Mouse (Mus musculus): ENCODE data around the gene Dapk1. TPM values are rescaled to one million over a fixed set of nuclear protein-coding genes. Genes with fewer than 3 reads are reported as not detected.
A peak's percentile ranks its signal among the peaks of the same experiment; 100 is the strongest.

The Dapk1 gene
- polyA plus RNA-seq, 1 experiment from 2014 or later, result 38.4 TPM

DNA sequence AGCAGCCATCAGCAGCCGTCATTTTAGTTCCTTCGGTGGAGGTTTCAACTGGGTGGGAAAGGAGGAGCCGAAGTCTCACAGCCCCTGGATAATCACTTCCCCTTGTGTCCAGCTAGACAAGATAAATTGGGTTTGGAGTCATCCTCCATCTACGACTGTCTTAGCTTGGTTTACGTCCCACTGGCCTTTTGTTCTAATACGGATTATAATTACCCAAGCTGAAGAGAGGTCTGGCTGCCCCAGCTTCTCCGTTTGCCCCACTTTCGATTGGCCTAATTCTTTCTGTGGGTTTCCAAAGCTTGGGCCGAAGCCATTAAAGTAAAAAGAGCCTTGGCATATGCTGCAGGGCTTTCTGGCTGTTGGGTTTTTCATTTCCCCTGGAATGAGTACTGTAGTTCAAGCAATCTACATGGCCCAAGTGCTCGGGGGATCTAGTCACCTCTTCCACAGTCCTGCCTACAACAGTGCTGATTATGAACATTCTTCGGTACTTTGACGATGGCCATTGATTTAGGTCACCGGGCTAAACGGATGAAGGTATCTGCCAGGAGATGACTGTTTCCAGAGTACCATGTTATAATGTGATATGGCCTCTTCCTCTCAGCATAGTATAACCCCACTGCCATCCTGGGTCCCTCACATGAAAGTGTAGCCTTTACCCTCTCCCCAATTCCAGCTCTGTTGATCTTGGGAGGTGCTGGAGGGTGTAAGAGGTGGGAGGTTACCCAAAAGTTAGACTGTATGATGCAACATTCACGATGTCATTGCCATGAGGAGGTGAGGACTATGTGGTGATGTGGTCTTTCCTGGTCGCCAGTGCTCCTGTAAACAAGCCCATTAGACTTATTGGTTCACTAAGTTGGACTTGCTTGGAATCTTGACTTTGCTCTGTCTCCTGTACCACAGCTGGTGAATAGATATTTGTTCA lies 106.1 kb downstream of the Dapk1 start:
- Histone ChIP-seq H3K36me3 (peaks cover 8% of the 10 kb centered on the region; the same call in 1 of the 2 replicates), H3K27ac (0 out of 2 replicates have a peak overlapping the region, but pooled peaks have one; percentile 27), H3K9ac (replicated peaks) (no peak overlapping the region), H3K4me1 (replicated peaks) (peaks cover 9% of the 10 kb centered on the region), H3K4me3 (replicated peaks) (no peak overlapping the region), H3K27me3 (no peaks in the 10 kb centered on the region), H3K9me3 (no peaks in the 10 kb centered on the region), H3K4me2 (replicated peaks) (no peak overlapping the region)
- 64% methylated on average over 16 of the region's 16 CpGs for WGBS
- no peak for ATAC-seq

DNA sequence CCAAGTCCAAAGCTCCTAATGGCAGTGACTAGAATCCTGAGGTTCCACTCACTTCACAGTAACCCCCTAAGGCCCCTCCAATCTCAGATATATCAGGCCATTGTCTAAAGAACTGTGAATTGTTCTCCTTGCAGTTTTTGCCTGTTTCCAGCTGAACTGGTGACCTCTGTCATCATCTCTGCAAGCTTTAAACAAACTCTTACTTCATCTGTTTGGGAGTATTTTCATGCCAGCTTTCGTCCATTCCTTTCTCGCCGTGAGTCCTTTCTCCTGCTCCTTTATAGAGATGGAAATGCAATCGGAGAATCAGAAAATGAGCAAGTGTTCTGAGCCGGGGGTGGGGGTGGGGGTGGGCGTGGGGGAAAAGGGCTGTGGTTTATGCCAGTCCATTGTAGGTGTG lies 107.4 kb downstream of the Dapk1 start:
- no peak overlapping the region for H3K4me3 ChIP-seq (replicated peaks)
- no peaks in the 10 kb centered on the region for H3K9me3 ChIP-seq
- no peak for ATAC-seq
- no peaks in the 10 kb centered on the region for H3K27me3 ChIP-seq
- H3K4me1 ChIP-seq (replicated peaks), result peaks cover 9% of the 10 kb centered on the region
- H3K36me3 ChIP-seq, result peaks cover 8% of the 10 kb centered on the region; the same call in 1 of the 2 replicates
- H3K4me2 ChIP-seq (replicated peaks), result no peak overlapping the region
- 69% methylated on average over 6 of the region's 6 CpGs for WGBS
- H3K9ac ChIP-seq (replicated peaks), result no peak overlapping the region
- no peak overlapping the region for H3K27ac ChIP-seq

DNA sequence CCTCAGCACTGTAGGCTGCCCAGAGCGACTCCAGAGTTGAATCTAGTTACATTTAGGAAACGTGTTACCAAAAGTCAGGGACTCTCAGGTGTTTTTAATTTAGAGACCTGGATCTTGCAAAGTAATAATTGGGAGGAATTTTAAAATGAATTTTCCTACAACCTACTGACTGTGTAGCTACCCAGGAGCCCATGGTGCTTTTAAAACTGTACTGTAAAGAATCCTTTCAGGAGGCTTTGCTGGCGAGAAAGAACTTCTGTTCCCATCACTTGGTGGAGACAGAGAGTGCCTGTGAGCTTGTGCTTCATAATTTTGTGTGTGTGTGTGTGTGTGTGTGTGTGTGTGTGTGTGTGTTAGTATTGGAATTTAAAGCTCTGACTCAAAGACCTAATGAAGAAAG lies 109.2 kb downstream of the Dapk1 start:
- Histone ChIP-seq H3K27me3 (no peaks in the 10 kb centered on the region), H3K9ac (replicated peaks) (no peak overlapping the region), H3K4me3 (replicated peaks) (no peak overlapping the region), H3K9me3 (no peaks in the 10 kb centered on the region), H3K4me1 (replicated peaks) (peaks cover 9% of the 10 kb centered on the region), H3K36me3 (no peaks in the 10 kb centered on the region), H3K4me2 (replicated peaks) (no peak overlapping the region), H3K27ac (no peak overlapping the region)
- whole genome bisulfite sequencing, result 75% methylated on average over 3 of the region's 3 CpGs
- no peak for ATAC-seq

DNA sequence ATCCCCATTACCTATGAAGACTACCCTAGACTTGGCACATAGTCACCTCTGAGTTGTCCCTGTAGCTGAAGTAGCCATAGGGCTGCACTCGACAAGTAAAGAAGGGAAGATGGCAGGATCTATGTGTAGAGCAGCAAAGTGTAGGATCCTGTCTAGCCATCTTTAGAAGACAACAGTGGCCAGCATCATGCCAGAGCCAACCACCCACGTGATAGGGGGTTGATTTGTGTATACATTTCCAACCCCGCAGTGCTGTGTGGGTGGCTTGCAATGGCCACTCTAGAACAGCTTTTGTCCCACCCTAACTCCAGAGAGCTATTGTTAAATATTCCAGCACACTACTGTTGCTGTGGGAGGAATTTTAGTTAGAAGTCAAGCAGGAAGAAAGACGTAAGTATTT lies 111.8 kb downstream of the Dapk1 start:
- Histone ChIP-seq H3K36me3 (peaks cover 14% of the 10 kb centered on the region), H3K27ac (no peak overlapping the region), H3K9me3 (no peaks in the 10 kb centered on the region), H3K27me3 (no peaks in the 10 kb centered on the region), H3K4me3 (replicated peaks) (no peak overlapping the region), H3K4me1 (replicated peaks) (no peaks in the 10 kb centered on the region), H3K9ac (replicated peaks) (no peak overlapping the region), H3K4me2 (replicated peaks) (no peak overlapping the region)
- WGBS, result 87% methylated on average over 4 of the region's 4 CpGs
- ATAC-seq, result no peak

DNA sequence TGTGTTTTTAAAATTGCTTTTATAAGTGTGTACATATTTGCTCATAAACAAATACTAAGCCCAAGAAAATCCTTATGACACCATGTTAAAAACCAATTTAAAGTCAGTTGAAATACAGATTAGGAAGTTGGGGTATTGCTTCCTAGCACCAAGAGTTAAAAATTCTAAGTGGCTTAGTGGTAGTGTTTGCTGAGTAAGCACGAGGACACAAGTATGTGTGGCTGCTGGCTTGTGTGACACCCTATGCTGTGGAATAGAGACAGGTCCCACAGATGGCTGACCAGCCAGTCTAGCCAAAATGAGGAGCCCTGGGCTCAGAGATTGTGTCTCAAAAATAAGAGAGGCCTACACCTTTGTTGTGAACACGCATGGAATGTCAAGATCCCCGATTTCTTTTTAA lies 114.4 kb downstream of the Dapk1 start:
- Histone ChIP-seq H3K9ac (replicated peaks) (no peak overlapping the region), H3K4me3 (replicated peaks) (no peak overlapping the region), H3K27me3 (no peaks in the 10 kb centered on the region), H3K27ac (no peak overlapping the region), H3K4me1 (replicated peaks) (no peaks in the 10 kb centered on the region), H3K9me3 (no peaks in the 10 kb centered on the region), H3K36me3 (peaks cover 35% of the 10 kb centered on the region), H3K4me2 (replicated peaks) (no peak overlapping the region)
- ATAC-seq, result no peak
- 80% methylated on average over 3 of the region's 3 CpGs for WGBS

DNA sequence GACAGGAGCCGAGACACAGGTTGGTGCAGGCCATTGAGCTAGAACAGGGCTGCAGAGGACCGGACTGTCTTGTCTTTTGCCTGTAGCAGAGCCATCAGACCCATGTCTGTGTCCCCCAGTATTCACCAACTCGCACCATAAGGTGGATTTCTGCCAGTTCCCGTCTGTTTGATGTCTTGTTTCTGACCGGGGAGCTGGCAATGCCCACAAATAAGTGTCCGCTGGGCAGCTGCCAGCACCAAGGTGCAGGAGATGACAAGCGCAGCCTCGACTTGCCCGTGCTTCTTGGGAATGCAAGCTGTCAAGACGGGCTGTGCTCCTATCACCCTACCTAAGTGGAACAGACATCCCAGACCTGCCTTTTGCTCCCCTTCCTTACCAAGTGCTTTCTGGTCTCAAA lies 115.7 kb downstream of the Dapk1 start:
- H3K36me3 ChIP-seq, result peaks cover 47% of the 10 kb centered on the region
- no peak overlapping the region for H3K27ac ChIP-seq
- H3K9ac ChIP-seq (replicated peaks), result no peak overlapping the region
- H3K4me2 ChIP-seq (replicated peaks), result no peak overlapping the region
- no peaks in the 10 kb centered on the region for H3K27me3 ChIP-seq
- H3K4me3 ChIP-seq (replicated peaks), result no peak overlapping the region
- 94% methylated on average over 10 of the region's 10 CpGs for WGBS
- no peaks in the 10 kb centered on the region for H3K4me1 ChIP-seq (replicated peaks)
- H3K9me3 ChIP-seq, result no peaks in the 10 kb centered on the region
- no peak for ATAC-seq

- H3K27me3 ChIP-seq, result no peaks in the 10 kb centered on the region
- H3K9me3 ChIP-seq, result no peaks in the 10 kb centered on the region
- no peaks in the 10 kb centered on the region for H3K4me1 ChIP-seq (replicated peaks)
- H3K4me2 ChIP-seq (replicated peaks), result no peak overlapping the region
- no peak for ATAC-seq
- no peak overlapping the region for H3K9ac ChIP-seq (replicated peaks)
- H3K36me3 ChIP-seq, result peaks cover 65% of the 10 kb centered on the region
- 98% methylated on average over 10 of the region's 10 CpGs for WGBS
- H3K27ac ChIP-seq, result no peak overlapping the region
- H3K4me3 ChIP-seq (replicated peaks), result no peak overlapping the region
Measured at GRCm38 (mm10) chr13:60719581-60719980, 117.8 kb downstream of the Dapk1 start.

GRCm38 (mm10) chr13:60722763-60723162 lies 121.0 kb downstream of the Dapk1 start:
- H3K4me3 ChIP-seq (replicated peaks), result no peak overlapping the region
- H3K9me3 ChIP-seq, result no peaks in the 10 kb centered on the region
- WGBS, result 96% methylated on average over 8 of the region's 8 CpGs
- H3K4me2 ChIP-seq (replicated peaks), result no peak overlapping the region
- no peaks in the 10 kb centered on the region for H3K27me3 ChIP-seq
- H3K36me3 ChIP-seq, result peaks cover 84% of the 10 kb centered on the region
- H3K9ac ChIP-seq (replicated peaks), result no peak overlapping the region
- no peaks in the 10 kb centered on the region for H3K4me1 ChIP-seq (replicated peaks)
- ATAC-seq, result no peak
- H3K27ac ChIP-seq, result no peak overlapping the region

DNA sequence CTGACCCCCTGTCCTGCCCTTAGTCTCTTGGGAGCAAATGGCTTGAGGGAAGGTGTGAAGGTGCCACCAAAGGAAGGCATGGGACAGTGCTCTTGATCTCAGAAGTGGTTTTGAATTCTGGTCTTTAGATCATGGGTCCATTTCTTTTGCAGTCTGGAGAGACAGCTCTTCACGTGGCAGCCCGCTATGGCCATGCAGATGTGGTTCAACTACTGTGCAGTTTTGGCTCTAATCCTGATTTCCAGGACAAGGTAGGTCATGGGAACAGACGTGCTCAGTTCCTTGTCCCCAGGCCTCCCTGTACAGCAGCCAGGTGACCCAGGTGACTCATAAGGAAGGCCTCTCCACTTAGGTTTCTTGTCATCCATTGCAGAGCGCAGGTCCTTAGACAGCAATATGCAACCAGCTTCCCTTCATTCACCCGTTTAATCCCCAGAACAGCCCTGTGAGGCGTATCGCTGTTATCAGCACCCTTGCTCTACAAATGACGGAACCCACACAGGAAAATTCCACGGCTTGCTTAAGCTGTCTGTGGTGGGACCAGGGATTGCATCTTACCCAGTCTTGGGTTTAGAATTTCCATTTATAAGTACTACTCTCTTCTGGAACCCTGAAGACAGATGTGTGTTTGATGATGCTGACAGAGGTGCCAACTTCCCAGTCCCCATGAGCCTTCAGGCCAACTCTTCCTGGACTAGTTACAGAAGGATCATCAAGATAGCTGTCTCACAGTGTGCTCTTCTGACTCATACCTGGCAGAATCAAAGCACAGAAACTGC lies 126.7 kb downstream of the Dapk1 start:
- no peaks in the 10 kb centered on the region for H3K4me1 ChIP-seq (replicated peaks)
- no peak overlapping the region for H3K9ac ChIP-seq (replicated peaks)
- H3K27ac ChIP-seq, result no peak overlapping the region
- H3K9me3 ChIP-seq, result no peaks in the 10 kb centered on the region
- H3K4me3 ChIP-seq (replicated peaks), result no peak overlapping the region
- H3K36me3 ChIP-seq, result peaks cover 85% of the 10 kb centered on the region
- no peaks in the 10 kb centered on the region for H3K27me3 ChIP-seq
- WGBS, result 97% methylated on average over 9 of the region's 9 CpGs
- ATAC-seq, result no peak
- no peak overlapping the region for H3K4me2 ChIP-seq (replicated peaks)

- Histone ChIP-seq H3K9me3 (no peaks in the 10 kb centered on the region), H3K27me3 (no peaks in the 10 kb centered on the region), H3K4me3 (replicated peaks) (no peak overlapping the region), H3K27ac (no peak overlapping the region), H3K9ac (replicated peaks) (no peak overlapping the region), H3K36me3 (peaks cover 87% of the 10 kb centered on the region), H3K4me1 (replicated peaks) (no peaks in the 10 kb centered on the region), H3K4me2 (replicated peaks) (no peak overlapping the region)
- 88% methylated on average over 3 of the region's 3 CpGs for WGBS
- no peak for ATAC-seq
Measured at GRCm38 (mm10) chr13:60729055-60729402, 127.3 kb downstream of the Dapk1 start.

- Histone ChIP-seq H3K4me3 (replicated peaks) (no peak overlapping the region), H3K4me1 (replicated peaks) (no peaks in the 10 kb centered on the region), H3K9ac (replicated peaks) (no peak overlapping the region), H3K27me3 (no peaks in the 10 kb centered on the region), H3K27ac (no peak overlapping the region), H3K36me3 (peaks cover 88% of the 10 kb centered on the region), H3K9me3 (no peaks in the 10 kb centered on the region), H3K4me2 (replicated peaks) (no peak overlapping the region)
- 95% methylated on average over 7 of the region's 7 CpGs for WGBS
- ATAC-seq, result no peak
Measured at GRCm38 (mm10) chr13:60730587-60730986, 128.8 kb downstream of the Dapk1 start.

GRCm38 (mm10) chr13:60731001-60731400 lies 129.3 kb downstream of the Dapk1 start:
- ATAC-seq, result no peak
- H3K4me3 ChIP-seq (replicated peaks), result no peak overlapping the region
- 86% methylated on average over 3 of the region's 3 CpGs for WGBS
- no peaks in the 10 kb centered on the region for H3K27me3 ChIP-seq
- 0 out of 2 replicates have a peak, but pooled peaks cover under 1% of the 10 kb centered on the region for H3K4me1 ChIP-seq (replicated peaks)
- H3K27ac ChIP-seq, result no peak overlapping the region
- H3K36me3 ChIP-seq, result peaks cover 89% of the 10 kb centered on the region
- H3K9me3 ChIP-seq, result no peaks in the 10 kb centered on the region
- H3K9ac ChIP-seq (replicated peaks), result no peak overlapping the region
- no peak overlapping the region for H3K4me2 ChIP-seq (replicated peaks)
